Mouse (Mus musculus) embryonic facial prominence, embryonic 12.5 days (tissue): ENCODE results near the gene Gm10198. TPM values are rescaled to one million over a fixed set of nuclear protein-coding genes. Genes with fewer than 3 reads are reported as not detected.

Experiments used
- ATAC-seq: fragments of 200-750 bp; cut with Nextera tagmentation; 2 replicates; pipeline ENCODE4 v1.8.0; 2017; ENCODE audit not compliant: insufficient number of reproducible peaks, insufficient read depth, low FRiP score, low TSS enrichment
- H3K27ac ChIP-seq: fragments of 300-500 bp; sonication (generic); 2 replicates; pipeline ENCODE4 v1.5.1; 2016; ENCODE audit warnings: mild to moderate bottlenecking
- H3K27me3 ChIP-seq: fragments of 300-500 bp; sonication (generic); 2 replicates; pipeline ENCODE4 v1.6.1; 2016; ENCODE audit warnings: mild to moderate bottlenecking, moderate library complexity
- H3K36me3 ChIP-seq: fragments of 300-500 bp; sonication (generic); 2 replicates; pipeline ENCODE4 v1.6.1; 2016; ENCODE audit warnings: mild to moderate bottlenecking
- H3K4me1 ChIP-seq: fragments of 300-500 bp; sonication (generic); 2 replicates; pipeline ENCODE4 v1.6.1; 2016
- H3K4me2 ChIP-seq: fragments of 300-500 bp; sonication (generic); replicated peaks from 2 replicates; pipeline ENCODE4 v1.6.1; 2016; ENCODE audit warnings: mild to moderate bottlenecking, moderate library complexity
- H3K4me3 ChIP-seq: fragments of 300-500 bp; sonication (generic); 2 replicates; pipeline ENCODE4 v1.5.1; 2016; ENCODE audit warnings: mild to moderate bottlenecking
- H3K9ac ChIP-seq: fragments of 300-500 bp; sonication (generic); 2 replicates; pipeline ENCODE4 v1.6.1; 2016; ENCODE audit warnings: mild to moderate bottlenecking, moderate library complexity
- H3K9me3 ChIP-seq: fragments of 300-500 bp; sonication (generic); 2 replicates; pipeline ENCODE4 v1.6.1; 2016; ENCODE audit warnings: mild to moderate bottlenecking, moderate library complexity
- WGBS: fragments of 180-500 bp; shearing (Covaris S2); methylation state at CpG from one replicate; pipeline ENCODE4 v1.1.7; 2016; 5-methylcytosine and 5-hydroxymethylcytosine counted together
- polyA plus RNA-seq: library from polyadenylated mRNA; unstranded; fragments of >200 nt; fragmentation: Nextera tagmentation; extraction: Ambion mirVana; gene quantifications from 2 replicates; pipeline ENCODE4 v1.2.1, GENCODE M21; 2016

The Gm10198 gene
- polyA plus RNA-seq, 1 experiment from 2014 or later: not detected

- H3K9ac ChIP-seq: no peak overlapping the region
- ATAC-seq: no peak
- H3K4me3 ChIP-seq: no peak overlapping the region
- WGBS: 87% methylated on average over 7 of the region's 7 CpGs
- H3K4me2 ChIP-seq: no peak overlapping the region
- H3K9me3 ChIP-seq: no peaks in the 10 kb centered on the region
- H3K4me1 ChIP-seq: no peaks in the 10 kb centered on the region
- H3K27me3 ChIP-seq: no peaks in the 10 kb centered on the region
- no peak overlapping the region for H3K27ac ChIP-seq
- H3K36me3 ChIP-seq: no peaks in the 10 kb centered on the region
These were observed 5.5 kb downstream of the Gm10198 start for GRCm38 (mm10) chr13:111598111-111598510.

DNA sequence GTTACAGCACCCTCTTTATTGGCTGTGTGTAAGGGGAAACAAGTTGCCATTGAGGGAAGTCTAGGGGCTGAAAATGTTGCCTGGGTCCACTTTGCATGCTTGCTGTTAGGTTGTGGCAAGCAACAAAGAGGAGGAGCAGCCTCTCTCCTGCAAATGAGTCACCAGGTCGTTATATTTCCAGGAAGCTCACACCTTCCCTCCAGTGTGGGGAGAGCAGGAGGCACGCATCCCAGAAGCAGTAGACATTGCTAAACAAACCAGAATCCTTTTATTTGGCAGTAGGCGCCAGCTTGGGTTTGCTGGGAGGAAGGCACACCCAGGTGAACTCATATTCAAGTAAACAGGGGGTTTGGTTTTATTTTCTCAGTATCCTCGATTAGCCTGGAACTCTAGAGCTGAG lies 8.8 kb downstream of the Gm10198 start:
- WGBS: 73% methylated on average over 4 of the region's 4 CpGs
- no peak overlapping the region for H3K9ac ChIP-seq
- H3K4me1 ChIP-seq: no peaks in the 10 kb centered on the region
- no peak overlapping the region for H3K27ac ChIP-seq
- no peak overlapping the region for H3K4me2 ChIP-seq
- no peaks in the 10 kb centered on the region for H3K27me3 ChIP-seq
- H3K9me3 ChIP-seq: no peaks in the 10 kb centered on the region
- no peaks in the 10 kb centered on the region for H3K36me3 ChIP-seq
- ATAC-seq: no peak
- no peak overlapping the region for H3K4me3 ChIP-seq

- no peak for ATAC-seq
- Histone ChIP-seq H3K9ac (no peak overlapping the region), H3K4me1 (no peaks in the 10 kb centered on the region), H3K4me3 (no peak overlapping the region), H3K27me3 (no peaks in the 10 kb centered on the region), H3K27ac (no peak overlapping the region), H3K9me3 (no peaks in the 10 kb centered on the region), H3K36me3 (no peaks in the 10 kb centered on the region), H3K4me2 (no peak overlapping the region)
- 87% methylated on average over 5 of the region's 5 CpGs for WGBS
These were observed 12.2 kb downstream of the Gm10198 start for GRCm38 (mm10) chr13:111604826-111605225.

- Histone ChIP-seq H3K9ac (no peak overlapping the region), H3K4me1 (no peaks in the 10 kb centered on the region), H3K36me3 (no peaks in the 10 kb centered on the region), H3K4me2 (no peak overlapping the region), H3K9me3 (no peaks in the 10 kb centered on the region), H3K4me3 (no peak overlapping the region), H3K27me3 (no peaks in the 10 kb centered on the region), H3K27ac (no peak overlapping the region)
- WGBS: 78% methylated on average over 13 of the region's 13 CpGs
- no peak for ATAC-seq
These were observed 23.9 kb downstream of the Gm10198 start for GRCm38 (mm10) chr13:111616168-111617125.

GRCm38 (mm10) chr13:111620433-111620832 lies 27.8 kb downstream of the Gm10198 start:
- Histone ChIP-seq H3K9ac (no peak overlapping the region), H3K36me3 (no peaks in the 10 kb centered on the region), H3K4me1 (no peaks in the 10 kb centered on the region), H3K9me3 (no peaks in the 10 kb centered on the region), H3K4me3 (no peak overlapping the region), H3K4me2 (no peak overlapping the region), H3K27ac (no peak overlapping the region), H3K27me3 (no peaks in the 10 kb centered on the region)
- no peak for ATAC-seq
- WGBS: 80% methylated on average over 4 of the region's 4 CpGs

DNA sequence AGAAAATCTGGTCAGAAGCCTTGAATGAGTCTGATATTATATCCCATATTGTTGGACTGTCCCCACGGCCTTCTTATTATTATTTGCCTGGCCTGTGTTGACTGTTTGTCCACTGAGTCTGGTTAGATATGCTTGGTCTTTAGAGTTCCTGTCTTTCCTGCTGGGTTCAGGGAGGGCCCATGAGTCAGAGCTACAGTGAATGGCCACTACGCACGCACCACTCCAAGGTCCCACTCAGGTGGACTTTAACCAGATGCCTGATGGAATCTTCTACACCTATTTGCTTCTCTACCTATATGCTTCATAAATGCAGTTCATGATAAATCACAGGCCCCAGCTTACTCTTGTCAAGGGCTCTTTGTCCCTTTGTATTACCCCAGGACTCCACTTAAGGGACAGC lies 29.8 kb downstream of the Gm10198 start:
- Histone ChIP-seq H3K4me2 (no peak overlapping the region), H3K9ac (no peak overlapping the region), H3K4me1 (no peaks in the 10 kb centered on the region), H3K9me3 (no peaks in the 10 kb centered on the region), H3K4me3 (no peak overlapping the region), H3K27ac (no peak overlapping the region), H3K36me3 (no peaks in the 10 kb centered on the region), H3K27me3 (no peaks in the 10 kb centered on the region)
- WGBS: 87% methylated on average over 3 of the region's 3 CpGs
- no peak for ATAC-seq

DNA sequence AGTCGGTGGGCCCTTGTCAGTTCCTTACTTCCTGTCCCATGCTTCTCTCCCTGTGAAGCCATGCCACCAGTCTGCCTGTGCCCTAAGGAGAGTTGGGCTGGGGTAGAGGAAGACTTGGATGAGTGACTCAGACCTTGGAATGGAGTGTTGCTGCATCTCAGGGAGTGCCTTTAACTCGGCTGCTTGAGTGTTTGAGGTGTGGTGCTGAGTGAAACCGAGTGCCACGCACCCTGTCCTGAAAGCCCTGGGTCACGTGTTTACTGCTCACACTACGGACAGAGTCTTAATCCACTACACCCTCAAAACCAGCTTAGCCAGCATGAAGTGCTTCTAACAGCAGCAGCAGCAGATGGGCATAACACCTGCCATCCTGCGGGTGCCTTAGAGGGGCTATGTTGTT lies 30.5 kb downstream of the Gm10198 start:
- ATAC-seq: no peak
- 86% methylated on average over 7 of the region's 7 CpGs for WGBS

DNA sequence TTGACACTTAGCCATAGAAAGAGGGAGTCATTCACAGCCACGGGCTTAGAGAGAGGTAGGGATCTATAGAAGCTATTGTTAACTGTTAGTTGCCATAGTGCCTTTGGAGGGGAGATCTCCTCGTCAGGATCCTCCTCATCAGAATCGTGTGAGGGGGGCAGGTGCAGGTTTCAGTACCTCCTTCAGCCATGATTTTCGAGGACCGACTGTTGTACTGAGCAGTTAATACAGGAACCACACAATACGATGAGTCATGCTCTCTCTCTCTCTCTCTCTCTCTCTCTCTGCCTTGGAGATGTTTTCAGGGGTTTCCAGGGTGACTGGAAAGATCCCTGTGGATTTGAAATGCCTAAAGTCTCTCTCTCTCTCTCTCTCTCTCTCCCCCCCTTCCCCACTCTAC lies 31.5 kb downstream of the Gm10198 start:
- no peak for ATAC-seq
- H3K4me3 ChIP-seq: no peak overlapping the region
- H3K4me2 ChIP-seq: no peak overlapping the region
- no peaks in the 10 kb centered on the region for H3K27me3 ChIP-seq
- no peaks in the 10 kb centered on the region for H3K36me3 ChIP-seq
- H3K4me1 ChIP-seq: no peaks in the 10 kb centered on the region
- H3K9ac ChIP-seq: no peak overlapping the region
- H3K9me3 ChIP-seq: no peaks in the 10 kb centered on the region
- 68% methylated on average over 6 of the region's 6 CpGs for WGBS
- H3K27ac ChIP-seq: no peak overlapping the region

More for the DNA sequence above, 30.5 kb downstream of the Gm10198 start:
- no peak overlapping the region for H3K4me3 ChIP-seq
- H3K9ac ChIP-seq: no peak overlapping the region
- no peak overlapping the region for H3K27ac ChIP-seq
- no peak overlapping the region for H3K4me2 ChIP-seq
- H3K9me3 ChIP-seq: no peaks in the 10 kb centered on the region
- H3K27me3 ChIP-seq: no peaks in the 10 kb centered on the region
- no peaks in the 10 kb centered on the region for H3K4me1 ChIP-seq
- H3K36me3 ChIP-seq: no peaks in the 10 kb centered on the region

DNA sequence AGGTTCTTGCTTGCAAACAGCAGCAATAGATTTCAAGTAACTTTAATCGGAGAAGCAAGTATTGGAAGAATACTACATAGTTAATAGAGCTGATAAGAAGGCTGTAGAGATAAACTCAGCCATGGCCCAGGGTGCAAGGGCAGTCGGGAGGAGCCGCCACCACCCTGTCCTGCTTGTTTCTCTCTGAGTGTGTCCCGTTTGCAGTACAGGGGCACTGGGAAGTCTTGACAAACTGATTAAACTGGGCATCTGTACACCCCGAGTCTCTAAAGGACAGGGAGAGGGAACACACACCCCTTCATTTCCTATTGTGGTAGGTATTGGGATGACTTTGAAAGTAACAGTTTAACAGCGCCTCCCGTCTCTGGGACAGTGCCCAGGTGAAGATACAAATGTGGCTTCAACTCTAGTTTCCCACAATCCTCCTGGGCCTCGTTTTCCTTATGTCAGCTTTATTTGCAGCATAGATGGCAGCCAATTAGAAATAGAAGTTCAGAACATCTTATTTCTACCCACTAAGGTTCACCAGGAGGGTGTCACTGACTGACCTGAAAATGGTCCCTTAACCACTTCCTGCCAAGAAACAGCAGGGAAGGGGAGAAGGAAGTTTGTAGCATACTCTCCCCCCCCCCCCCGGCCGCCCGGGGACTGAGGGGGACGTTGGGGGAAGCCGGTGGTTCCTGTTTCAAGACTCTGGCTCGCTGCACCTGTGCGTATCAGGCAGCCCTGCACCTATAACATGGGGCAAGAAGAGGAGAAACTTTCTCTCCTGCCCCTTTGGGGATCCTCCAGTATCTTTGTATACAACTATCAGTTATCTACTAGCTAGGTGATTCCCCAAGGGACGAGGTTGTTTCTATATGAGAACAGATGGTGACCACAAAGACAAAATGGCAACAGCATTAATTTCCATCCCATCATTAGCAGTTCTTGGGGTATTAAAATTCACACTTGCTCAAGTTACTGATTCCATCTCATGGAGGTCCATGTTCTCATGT lies 41.9 kb downstream of the Gm10198 start:
- H3K27ac ChIP-seq: no peak overlapping the region
- H3K36me3 ChIP-seq: no peaks in the 10 kb centered on the region
- no peak for ATAC-seq
- H3K9ac ChIP-seq: no peak overlapping the region
- WGBS: 93% methylated on average over 16 of the region's 16 CpGs
- H3K4me2 ChIP-seq: no peak overlapping the region
- H3K4me3 ChIP-seq: no peak overlapping the region
- H3K9me3 ChIP-seq: peaks cover 5% of the 10 kb centered on the region; the same call in 1 of the 2 replicates
- H3K27me3 ChIP-seq: no peaks in the 10 kb centered on the region
- H3K4me1 ChIP-seq: no peaks in the 10 kb centered on the region

GRCm38 (mm10) chr13:111640319-111640718 lies 47.7 kb downstream of the Gm10198 start:
- no peak for ATAC-seq
- no peak overlapping the region for H3K4me3 ChIP-seq
- peaks cover 5% of the 10 kb centered on the region; the same call in 1 of the 2 replicates for H3K9me3 ChIP-seq
- no peak overlapping the region for H3K27ac ChIP-seq
- H3K4me2 ChIP-seq: no peak overlapping the region
- H3K9ac ChIP-seq: no peak overlapping the region
- H3K36me3 ChIP-seq: no peaks in the 10 kb centered on the region
- 90% methylated on average over 6 of the region's 6 CpGs for WGBS
- no peaks in the 10 kb centered on the region for H3K27me3 ChIP-seq
- no peaks in the 10 kb centered on the region for H3K4me1 ChIP-seq
